Mouse (Mus musculus) gastrocnemius, postnatal 36 days (tissue): ENCODE measurements around the gene Ap2a2. TPM values are rescaled to one million over a fixed set of nuclear protein-coding genes. Genes with fewer than 3 reads are reported as not detected.
"Not testable (repeated sequence)": the region's sequence is repeated elsewhere in the genome, so short reads cannot be mapped to it uniquely, and the experiment has no call there.

Experiments
- DNase-seq, 2 experiments: peaks; one replicate each; pipeline ENCODE4 v3.0.0; 2022
- intact Hi-C: fragments of 180-260 bp; cut with DNase I; formaldehyde crosslinking; loops from one replicate; pipeline ENCODE4 v1.15.1; 2025
- total RNA-seq, 2 experiments: library from RNA; stranded (reverse); gene quantifications; 2 replicates each; pipeline ENCODE4 v1.2.3; 2021

Gene Ap2a2
- total RNA-seq, 2 experiments from 2014 or later, result 45.3 to 46.6 TPM

GRCm38 (mm10) chr7:141590249-141590648 is 28.3 kb downstream of the Ap2a2 start:
- intact Hi-C loops, DNase-seq: not testable (repeated sequence)

DNA sequence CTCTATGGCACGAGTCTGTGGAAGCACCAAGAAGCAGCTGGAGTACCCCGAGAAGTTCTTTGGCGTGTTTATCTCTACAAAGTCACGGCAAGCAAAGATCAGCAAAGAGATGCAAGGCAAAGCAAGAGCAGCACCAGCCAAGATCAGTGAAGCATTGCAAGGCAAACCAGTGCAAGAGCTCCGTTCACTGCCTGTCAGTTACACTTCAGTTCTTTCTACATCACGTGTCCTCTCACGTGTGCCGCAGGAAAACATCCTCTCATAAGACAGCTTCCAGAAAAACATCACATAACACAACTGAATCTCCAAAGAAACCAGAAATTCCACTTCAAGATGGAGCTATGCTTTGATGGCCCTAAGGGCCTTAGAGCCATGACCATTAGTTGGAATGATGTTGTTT is 29.0 kb downstream of the Ap2a2 start:
- intact Hi-C loops, result no loop called here
- DNase-seq, result no peak

DNA sequence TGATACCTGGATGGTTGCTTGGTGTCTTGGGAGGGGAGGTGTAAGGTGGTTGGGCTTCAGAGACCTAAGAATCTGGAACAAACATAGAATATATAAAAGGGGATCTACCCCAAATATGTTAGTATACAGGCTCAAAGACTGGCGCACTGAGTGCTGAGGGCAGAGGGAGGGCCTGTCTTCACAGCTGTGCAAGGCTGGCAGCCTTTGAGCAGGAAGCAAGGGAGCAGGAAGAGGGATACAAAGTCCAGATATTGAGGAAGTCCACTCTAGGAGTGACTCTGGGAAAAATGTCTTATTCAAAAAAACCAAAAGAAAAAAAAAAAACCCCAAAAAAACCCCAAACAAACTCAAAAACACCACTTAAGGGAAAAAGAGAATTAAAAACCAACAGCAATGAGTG is 30.1 kb downstream of the Ap2a2 start:
- DNase-seq, result no peak
- intact Hi-C loops, result no loop called here

DNA sequence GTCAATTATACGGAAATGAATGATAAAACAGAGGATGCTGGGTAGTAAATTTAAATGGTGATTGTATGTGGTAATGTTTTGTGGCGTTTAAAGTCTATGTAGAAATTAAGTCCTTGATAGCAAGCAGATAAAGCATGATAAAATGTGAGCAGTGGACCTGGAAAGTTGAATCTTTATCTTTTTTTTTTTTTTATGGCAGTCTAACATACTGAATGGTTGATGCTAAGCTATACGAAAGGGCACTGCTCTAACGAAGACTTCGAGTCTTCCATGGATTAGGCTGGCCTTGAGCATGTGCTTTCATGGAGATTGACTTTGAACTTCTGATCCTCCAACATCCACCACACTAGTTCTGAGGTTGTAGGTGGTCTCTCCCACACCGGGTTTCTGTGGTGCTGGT is 31.1 kb downstream of the Ap2a2 start:
- intact Hi-C loops, result no loop called here
- no peak for DNase-seq

DNA sequence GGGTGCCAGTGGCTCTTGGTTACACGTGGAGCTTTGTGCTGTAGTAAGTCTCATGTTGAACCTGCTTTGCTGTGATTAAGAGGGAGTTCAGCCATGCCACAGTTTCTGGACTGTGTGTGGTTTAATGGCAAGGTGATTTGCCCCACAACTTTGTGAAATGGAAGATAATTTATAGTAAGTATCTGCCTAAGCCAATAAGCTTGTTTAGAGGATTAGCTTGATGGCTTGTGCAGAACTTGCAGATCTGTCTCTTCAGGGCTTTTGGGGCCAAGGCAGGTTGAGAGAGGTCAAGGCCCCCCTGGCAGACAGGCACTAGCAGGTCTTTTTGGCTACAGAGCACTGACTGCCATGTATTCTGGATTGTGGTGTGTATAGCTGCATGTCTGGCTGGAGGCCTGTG is 35.0 kb downstream of the Ap2a2 start:
- DNase-seq, result no peak
- intact Hi-C loops, result no loop called here

- DNase-seq, result no peak
- intact Hi-C loops, result no loop called here
These were observed 35.6 kb downstream of the Ap2a2 start for GRCm38 (mm10) chr7:141597563-141597962.

DNA sequence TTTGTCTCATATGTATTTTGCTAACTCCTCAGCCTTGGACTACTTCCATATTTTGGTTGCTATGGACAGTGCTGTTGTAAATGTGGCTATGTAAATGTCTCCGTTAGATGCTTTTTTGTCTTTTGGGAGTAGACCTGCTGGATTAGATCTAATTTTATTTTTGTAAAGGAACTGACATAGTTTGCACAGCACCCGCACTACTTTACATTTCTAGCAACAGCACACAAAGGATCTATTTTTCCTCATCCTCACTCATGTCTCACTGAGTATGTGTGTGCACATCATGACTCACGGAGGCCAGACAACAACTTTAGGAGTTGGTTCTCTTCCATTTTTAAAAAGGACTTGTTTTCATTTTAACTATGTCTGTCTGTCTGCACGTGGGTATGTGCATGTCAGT is 45.7 kb downstream of the Ap2a2 start:
- no peak for DNase-seq
- intact Hi-C loops, result no loop called here

DNA sequence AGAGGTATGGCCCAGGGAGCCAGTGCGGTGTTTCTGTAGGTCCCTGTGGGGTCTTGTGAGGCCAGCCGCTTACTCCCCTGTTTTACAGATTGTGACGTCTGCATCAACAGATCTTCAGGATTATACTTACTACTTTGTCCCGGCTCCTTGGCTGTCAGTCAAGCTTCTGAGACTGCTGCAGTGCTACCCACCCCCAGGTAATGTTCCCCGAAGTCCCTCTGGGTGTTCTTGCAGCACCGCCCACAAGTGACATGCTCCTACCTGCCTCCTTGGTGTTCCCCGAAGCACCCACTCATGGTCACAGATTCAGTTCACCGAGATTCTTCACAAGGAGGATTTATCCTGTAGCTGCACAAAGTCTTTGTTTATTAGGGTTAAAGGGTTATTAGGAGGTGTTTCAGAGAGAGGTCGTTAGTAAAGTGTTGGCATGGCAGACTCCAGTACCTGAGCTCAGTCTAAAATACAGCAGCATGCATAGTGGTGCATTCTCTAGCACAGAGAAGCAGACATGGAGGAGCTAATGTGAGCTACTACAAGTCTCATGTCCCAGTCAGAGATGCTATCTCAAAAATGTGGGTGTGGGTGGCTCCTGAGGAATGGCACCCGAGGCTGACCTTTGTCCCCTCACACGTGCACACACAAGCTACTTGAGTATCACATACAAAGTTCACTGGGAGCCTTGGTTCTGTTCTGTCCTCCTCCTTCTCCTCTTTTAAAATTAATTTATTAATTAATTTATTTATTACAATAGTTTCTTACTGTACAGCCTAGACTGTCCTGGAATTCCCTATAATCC is 47.9 kb downstream of the Ap2a2 start:
- intact Hi-C loops, result no loop called here

DNA sequence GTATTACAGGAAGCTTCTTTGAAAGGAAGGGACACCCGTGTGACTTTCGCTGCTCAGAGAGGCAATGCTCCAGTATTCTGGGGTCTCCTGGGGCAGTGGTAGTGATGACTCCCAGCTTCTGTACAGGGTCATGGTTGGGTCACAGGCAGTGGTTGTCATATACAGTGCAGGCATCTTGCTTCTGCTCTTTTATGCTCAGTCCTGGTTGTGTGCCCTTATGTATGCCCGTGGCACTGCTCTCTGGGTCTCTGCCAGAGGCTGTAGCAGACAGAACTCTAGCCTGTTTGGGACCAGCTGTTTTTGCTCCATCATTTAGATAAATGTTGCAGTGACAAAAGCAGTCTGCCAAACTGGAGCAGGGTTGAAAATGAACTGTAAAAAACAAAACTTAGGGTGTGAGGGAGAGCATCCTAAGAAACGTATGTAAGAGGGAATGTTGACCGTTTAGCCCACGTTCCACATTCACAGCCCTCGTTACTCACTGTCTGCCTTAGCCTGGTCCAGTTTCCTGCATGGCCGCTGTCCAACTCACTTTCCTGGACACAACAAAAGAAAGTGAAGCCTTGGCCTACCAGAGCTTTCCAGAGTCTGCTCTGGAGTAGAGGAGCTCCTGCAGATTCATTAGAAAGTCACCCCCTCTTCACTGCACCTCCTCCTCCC is 49.9 kb downstream of the Ap2a2 start:
- intact Hi-C loops, result no loop called here

More for the DNA sequence above, 47.9 kb downstream of the Ap2a2 start:
- no peak for DNase-seq

GRCm38 (mm10) chr7:141612371-141612760 is 50.4 kb downstream of the Ap2a2 start:
- intact Hi-C loops, result no loop called here
- no peak for DNase-seq

More for the DNA sequence above, 49.9 kb downstream of the Ap2a2 start:
- DNase-seq, result no peak

GRCm38 (mm10) chr7:141612791-141613190 is 50.8 kb downstream of the Ap2a2 start:
- no peak for DNase-seq
- intact Hi-C loops, result no loop called here

- intact Hi-C loops, result no loop called here
- no peak for DNase-seq
These were observed 52.4 kb downstream of the Ap2a2 start for GRCm38 (mm10) chr7:141614329-141614832.

DNA sequence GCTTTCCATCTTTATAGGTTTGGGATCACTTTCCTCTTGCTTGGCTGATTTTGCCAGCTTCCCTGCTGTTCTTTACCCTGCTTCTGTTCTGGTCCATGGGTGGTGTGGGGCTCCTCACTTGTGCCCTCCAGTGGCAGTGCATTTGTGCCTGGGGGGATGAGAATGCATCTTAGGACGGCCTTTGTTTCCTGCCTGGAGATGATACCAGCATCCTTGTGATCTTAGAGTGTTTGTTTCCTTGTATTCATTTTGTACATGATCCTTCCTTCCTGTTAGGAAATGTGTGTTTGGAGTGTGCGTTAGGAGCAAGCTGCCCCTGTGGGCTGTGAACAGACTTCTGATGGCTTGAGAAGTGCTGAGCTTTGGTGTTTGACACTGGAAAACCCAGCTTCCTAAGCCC is 62.2 kb downstream of the Ap2a2 start:
- no peak for DNase-seq
- intact Hi-C loops, result no loop called here

- DNase-seq, result no peak
- intact Hi-C loops, result no loop called here
These were observed 63.3 kb downstream of the Ap2a2 start for GRCm38 (mm10) chr7:141625120-141625810.

DNA sequence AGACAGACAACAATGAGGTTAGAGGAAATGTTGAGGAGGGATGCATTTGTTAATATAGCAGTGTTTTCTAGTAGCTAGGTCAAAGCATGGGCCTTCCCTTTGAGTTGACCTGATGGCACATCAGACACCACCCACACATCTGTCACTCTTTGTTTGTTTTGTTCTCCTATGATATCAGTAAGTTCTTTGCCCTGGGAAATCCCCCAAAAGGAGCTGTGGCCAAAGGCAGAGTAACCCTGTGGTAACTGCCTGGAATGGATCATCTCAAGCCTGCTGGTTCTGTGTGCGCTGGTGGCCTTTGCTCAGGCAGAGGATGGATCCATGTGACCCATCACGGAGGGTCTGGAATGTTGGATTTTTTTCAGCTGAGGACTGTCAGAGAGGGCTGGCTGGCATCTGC is 66.0 kb downstream of the Ap2a2 start:
- no peak for DNase-seq
- intact Hi-C loops, result no loop called here

- DNase-seq, result no peak
- intact Hi-C loops, result no loop called here
These were observed 67.3 kb downstream of the Ap2a2 start for GRCm38 (mm10) chr7:141629241-141629640.

DNA sequence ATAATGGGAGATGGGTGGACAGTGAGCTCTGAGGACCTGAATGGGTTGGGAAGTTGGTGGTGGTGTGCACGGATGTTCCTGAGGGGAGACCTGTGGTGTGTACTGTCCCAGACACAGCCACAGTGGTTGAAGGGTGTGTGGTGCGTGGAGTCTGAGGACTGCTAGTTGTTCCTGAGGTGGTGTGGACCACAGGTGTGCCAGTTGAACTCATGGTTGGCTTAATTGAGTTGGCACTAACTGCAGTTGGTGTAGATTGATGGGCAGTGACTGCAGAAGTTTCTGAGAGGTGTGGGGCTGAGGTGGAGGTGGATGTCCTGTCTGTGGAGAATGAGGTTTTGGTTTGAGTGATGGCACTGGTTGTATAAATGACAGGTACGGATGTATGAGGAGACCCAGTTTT is 76.1 kb downstream of the Ap2a2 start:
- DNase-seq, intact Hi-C loops: not testable (repeated sequence)

DNA sequence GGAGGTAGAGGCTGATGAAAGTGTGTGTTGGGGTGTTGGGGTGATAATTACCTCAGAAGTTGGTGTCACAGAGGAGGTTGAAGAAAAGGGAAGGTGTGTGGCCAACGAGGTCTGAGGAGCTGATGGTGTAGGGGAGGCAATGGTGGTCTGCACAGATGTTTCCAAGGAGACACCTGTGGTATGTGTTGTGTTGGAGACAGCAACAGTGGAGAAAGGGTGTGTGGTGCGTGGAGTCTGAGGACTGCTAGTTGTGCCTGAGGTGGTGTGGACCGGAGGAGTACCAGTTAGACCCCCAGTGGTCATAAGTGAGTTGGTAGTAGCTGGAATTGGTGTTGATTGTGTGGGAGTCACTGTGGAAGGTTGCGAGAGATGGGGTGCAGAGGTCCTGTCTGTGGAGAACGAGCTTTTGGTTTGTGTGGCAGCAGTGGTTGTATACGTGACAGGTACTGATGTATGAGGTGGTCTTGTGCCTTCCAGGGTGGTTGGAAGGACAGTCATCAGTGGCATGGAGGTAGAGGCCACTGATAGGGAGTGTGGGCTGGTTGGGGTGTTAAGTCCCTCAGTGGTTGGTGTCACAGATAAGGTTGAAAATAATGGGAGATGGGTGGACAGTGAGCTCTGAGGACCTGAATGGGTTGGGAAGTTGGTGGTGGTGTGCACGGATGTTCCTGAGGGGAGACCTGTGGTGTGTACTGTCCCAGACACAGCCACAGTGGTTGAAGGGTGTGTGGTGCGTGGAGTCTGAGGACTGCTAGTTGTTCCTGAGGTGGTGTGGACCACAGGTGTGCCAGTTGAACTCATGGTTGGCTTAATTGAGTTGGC is 76.8 kb downstream of the Ap2a2 start:
- intact Hi-C loops, DNase-seq: not testable (repeated sequence)

GRCm38 (mm10) chr7:141639335-141639890 is 77.4 kb downstream of the Ap2a2 start:
- intact Hi-C loops, result not testable (repeated sequence)

GRCm38 (mm10) chr7:141642375-141642774 is 80.4 kb downstream of the Ap2a2 start:
- intact Hi-C loops, result no loop called here
- no peak for DNase-seq

More at GRCm38 (mm10) chr7:141639335-141639890, 77.4 kb downstream of the Ap2a2 start:
- not testable (repeated sequence) for DNase-seq
